Mouse (Mus musculus) erythroblast, embryonic 14.5 days (primary cell): ENCODE data around the gene Adam33. TPM values are rescaled to one million over a fixed set of nuclear protein-coding genes. Genes with fewer than 3 reads are reported as not detected.

Experiments
- H3K27me3 ChIP-seq: 2 replicates; pipeline ENCODE4 v1.6.1; 2012; ENCODE audit warnings: inconsistent platforms; ENCODE audit not compliant: control insufficient read depth
- H3K36me3 ChIP-seq: 2 replicates; pipeline ENCODE4 v1.6.1; 2012; ENCODE audit warnings: mild to moderate bottlenecking, inconsistent platforms; ENCODE audit not compliant: control insufficient read depth
- H3K4me1 ChIP-seq: 2 replicates; pipeline ENCODE4 v1.6.1; 2012; ENCODE audit warnings: inconsistent platforms; ENCODE audit not compliant: control insufficient read depth
- H3K4me3 ChIP-seq: replicated peaks from 2 replicates; pipeline ENCODE3; 2012; ENCODE audit warnings: moderate library complexity, mild to moderate bottlenecking, inconsistent platforms
- H3K9me3 ChIP-seq: 2 replicates; pipeline ENCODE4 v1.6.1; 2012; ENCODE audit warnings: low read length, inconsistent platforms, mixed read lengths; ENCODE audit not compliant: control insufficient read depth
- GATA1 ChIP-seq: IDR thresholded peaks from 2 replicates; pipeline ENCODE4 v1.6.1; 2012; ENCODE audit warnings: low read length, inconsistent platforms, mixed read lengths
- TAL1 ChIP-seq: IDR thresholded peaks from 3 replicates; pipeline ENCODE4 v1.6.1; 2012; ENCODE audit warnings: low read length, inconsistent platforms, mixed read lengths
- polyA plus RNA-seq: library from polyadenylated mRNA; stranded (reverse); fragments of >175 nt; gene quantifications from 2 replicates; pipeline ENCODE4 v1.2.3, GENCODE M21; 2012

Gene Adam33
- polyA plus RNA-seq, 1 experiment, result 0.04 TPM

GRCm38 (mm10) chr2:131060784-131061183 is 2.8 kb downstream of the Adam33 start:
- H3K4me3 ChIP-seq, result no peak overlapping the region
- H3K36me3 ChIP-seq, result no peaks in the 10 kb centered on the region
- H3K9me3 ChIP-seq, result no peaks in the 10 kb centered on the region
- no peak for TF ChIP-seq GATA1
- no peak for TF ChIP-seq TAL1
- peaks cover 80% of the 10 kb centered on the region for H3K27me3 ChIP-seq
- peaks cover 10% of the 10 kb centered on the region for H3K4me1 ChIP-seq

DNA sequence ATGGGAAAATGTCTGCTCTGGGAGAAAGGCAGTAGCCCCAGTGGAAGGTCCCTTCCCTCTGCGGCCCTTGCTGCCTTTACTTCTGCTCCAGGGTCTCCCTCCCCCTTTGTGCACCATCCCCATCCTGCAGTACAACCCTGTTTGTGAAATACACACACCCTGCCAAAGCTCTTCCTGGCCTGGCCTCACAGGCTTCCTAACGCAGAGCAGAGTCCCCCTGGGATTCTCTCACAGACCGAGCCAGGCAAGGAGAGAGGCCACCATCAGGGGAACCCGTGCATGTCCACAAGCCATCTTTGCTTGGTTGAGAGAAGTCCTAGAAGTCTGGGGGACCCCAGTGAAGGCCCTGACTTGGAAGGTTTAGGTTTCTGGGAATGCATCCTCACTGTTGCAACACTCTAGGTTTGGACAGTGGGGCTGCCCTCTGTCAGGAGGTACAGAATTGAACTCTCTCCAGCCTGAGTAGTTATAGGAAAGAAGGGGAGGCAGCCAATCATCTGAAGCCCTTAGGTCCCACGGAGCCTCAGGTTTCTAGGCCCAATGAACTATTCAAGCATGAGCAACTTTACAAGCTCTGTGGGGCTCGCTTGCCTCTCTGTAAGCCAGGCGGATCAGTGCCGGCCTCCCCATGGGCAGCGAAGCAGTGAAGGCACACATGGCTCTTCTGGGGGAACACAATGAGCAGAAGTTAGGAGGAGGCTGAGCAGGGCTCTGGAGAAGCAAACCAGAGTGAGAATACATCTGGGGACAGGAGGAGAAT is 3.7 kb downstream of the Adam33 start:
- Histone ChIP-seq H3K36me3 (no peaks in the 10 kb centered on the region), H3K4me1 (peaks cover 18% of the 10 kb centered on the region), H3K4me3 (no peak overlapping the region), H3K9me3 (no peaks in the 10 kb centered on the region; the same call in 1 of the 2 replicates), H3K27me3 (peaks cover 82% of the 10 kb centered on the region)
- TF ChIP-seq TAL1 (no peak), GATA1 (no peak)

- no peaks in the 10 kb centered on the region; the same call in 1 of the 2 replicates for H3K9me3 ChIP-seq
- peaks cover 24% of the 10 kb centered on the region for H3K4me1 ChIP-seq
- no peak for TF ChIP-seq TAL1
- TF ChIP-seq GATA1, result no peak
- H3K4me3 ChIP-seq, result no peak overlapping the region
- H3K27me3 ChIP-seq, result peaks cover 82% of the 10 kb centered on the region
- H3K36me3 ChIP-seq, result no peaks in the 10 kb centered on the region
Observed at GRCm38 (mm10) chr2:131059377-131059776, 4.2 kb downstream of the Adam33 start.

DNA sequence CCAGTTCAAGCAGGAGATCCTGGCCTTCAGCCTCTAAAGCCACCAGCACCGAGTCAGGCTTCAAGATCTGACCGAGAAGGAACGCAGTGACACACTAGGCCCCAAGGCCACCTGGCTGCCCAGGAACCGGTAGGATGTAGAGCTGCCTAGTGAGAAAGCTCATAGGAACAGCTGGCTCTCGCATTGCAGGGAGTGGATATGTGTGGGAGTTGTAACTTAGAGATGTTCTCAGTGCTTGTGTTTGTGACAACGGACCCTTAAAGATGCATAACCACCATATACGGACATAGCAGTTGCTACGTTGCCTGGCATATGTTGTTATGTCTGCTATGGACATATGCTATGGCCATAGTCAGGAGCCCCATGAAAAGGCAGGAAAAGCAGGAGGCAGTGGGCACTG is 4.9 kb downstream of the Adam33 start:
- Histone ChIP-seq H3K36me3 (no peaks in the 10 kb centered on the region), H3K9me3 (peaks cover 3% of the 10 kb centered on the region; the same call in 1 of the 2 replicates), H3K4me3 (no peak overlapping the region), H3K27me3 (peaks cover 82% of the 10 kb centered on the region), H3K4me1 (peaks cover 31% of the 10 kb centered on the region)
- TF ChIP-seq GATA1 (no peak), TAL1 (no peak)

GRCm38 (mm10) chr2:131056191-131056590 is 7.4 kb downstream of the Adam33 start:
- H3K4me1 ChIP-seq, result peaks cover 51% of the 10 kb centered on the region
- H3K4me3 ChIP-seq, result no peak overlapping the region
- H3K9me3 ChIP-seq, result peaks cover 3% of the 10 kb centered on the region; the same call in 1 of the 2 replicates
- TF ChIP-seq GATA1, result no peak
- no peak for TF ChIP-seq TAL1
- no peaks in the 10 kb centered on the region for H3K36me3 ChIP-seq
- peaks cover 82% of the 10 kb centered on the region for H3K27me3 ChIP-seq

DNA sequence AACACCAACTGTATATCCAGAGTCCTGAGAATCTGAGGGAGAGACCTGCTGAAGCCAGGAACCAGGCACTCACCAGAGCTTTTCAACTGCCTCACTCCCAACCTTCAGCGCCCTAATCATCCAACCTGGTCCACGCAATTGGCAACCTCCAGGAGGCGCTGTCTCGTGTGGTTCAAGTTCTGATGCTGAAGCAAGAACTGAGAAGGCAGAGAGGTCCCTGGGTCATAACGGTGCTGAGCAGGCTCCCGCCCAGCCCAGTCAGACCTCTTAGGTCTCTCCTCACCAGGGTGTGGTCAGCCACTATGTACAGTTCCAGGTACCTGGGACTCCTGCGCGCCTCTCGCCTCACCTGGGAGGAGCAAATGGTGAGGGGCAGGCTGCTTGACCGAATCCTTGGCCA is 8.0 kb downstream of the Adam33 start:
- Histone ChIP-seq H3K4me3 (no peak overlapping the region), H3K36me3 (no peaks in the 10 kb centered on the region), H3K27me3 (peaks cover 82% of the 10 kb centered on the region), H3K9me3 (peaks cover 3% of the 10 kb centered on the region; the same call in 1 of the 2 replicates), H3K4me1 (peaks cover 51% of the 10 kb centered on the region)
- no peak for TF ChIP-seq GATA1
- TF ChIP-seq TAL1, result no peak

DNA sequence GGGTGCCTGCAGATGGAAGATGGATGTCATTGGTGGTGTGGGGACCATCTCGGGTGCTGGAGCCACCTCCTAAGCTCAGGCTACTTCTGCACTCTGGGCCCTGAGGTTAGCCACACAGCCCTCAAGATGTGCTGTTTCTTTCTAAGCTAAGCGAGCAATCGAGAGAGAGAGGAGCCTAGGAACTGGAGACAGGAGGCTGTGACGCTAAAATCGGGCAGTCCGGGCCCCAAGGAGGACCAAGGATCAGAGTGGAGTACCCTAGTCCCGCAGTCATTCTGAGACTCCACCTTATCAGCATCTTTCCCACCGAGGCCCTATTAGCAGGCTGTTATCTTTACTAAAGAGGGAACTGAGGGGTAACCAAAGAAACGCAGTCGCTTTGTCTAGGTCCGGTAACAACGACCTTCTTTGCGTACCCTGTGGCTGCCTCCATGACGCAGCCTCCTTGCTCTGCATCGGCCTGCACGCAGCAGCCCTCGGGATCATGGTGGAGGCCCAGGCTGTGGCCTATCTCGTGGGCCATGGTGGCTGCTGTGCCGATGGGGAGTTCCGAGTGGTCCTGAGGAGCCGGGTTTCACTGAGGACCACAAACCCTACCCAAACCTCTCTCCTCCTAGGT is 8.9 kb downstream of the Adam33 start:
- no peak for TF ChIP-seq GATA1
- no peak for TF ChIP-seq TAL1
- H3K4me3 ChIP-seq, result no peak overlapping the region
- H3K9me3 ChIP-seq, result peaks cover 3% of the 10 kb centered on the region; the same call in 1 of the 2 replicates
- H3K27me3 ChIP-seq, result peaks cover 84% of the 10 kb centered on the region
- peaks cover 51% of the 10 kb centered on the region for H3K4me1 ChIP-seq
- H3K36me3 ChIP-seq, result no peaks in the 10 kb centered on the region

DNA sequence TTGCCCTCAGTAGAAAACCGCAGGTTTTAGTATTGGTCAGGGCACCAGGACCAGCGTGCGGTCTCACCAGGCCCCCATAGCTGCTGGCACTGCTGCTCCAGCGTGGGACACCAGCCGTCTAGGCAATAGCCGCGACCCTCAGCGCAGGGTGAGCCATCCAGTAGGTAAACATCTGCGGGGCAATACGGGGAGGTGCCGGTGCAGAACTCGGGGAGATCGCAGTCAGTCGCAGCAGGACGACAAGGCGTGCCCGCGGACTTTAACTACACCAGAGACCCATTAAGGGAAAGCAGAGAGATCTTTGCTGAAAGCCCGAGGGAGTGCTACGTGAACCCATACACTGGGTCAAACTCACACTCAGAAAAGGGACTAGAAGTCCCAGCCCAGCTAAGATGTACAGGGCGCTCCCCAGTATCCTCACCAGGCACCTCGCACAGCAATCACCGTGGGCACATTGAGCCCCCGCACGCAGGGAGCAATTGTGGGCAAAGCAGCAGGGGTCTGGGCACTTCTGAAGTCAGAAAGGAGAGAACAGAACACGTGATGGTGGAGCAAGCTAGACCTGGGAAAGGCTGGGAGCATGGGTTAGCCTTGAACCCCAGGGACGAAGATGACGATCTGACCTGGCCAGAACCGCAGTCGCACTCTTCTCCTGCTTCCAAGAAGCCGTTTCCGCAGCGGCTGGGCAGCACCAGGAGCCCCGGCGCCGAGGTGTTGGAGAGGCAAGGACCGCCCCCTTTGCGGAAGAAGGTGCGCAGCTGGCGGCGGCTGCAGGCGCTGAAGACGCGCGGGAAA is 9.6 kb downstream of the Adam33 start:
- Histone ChIP-seq H3K27me3 (peaks cover 82% of the 10 kb centered on the region), H3K4me1 (peaks cover 51% of the 10 kb centered on the region)

More for the DNA sequence above, 9.6 kb downstream of the Adam33 start:
- H3K9me3 ChIP-seq, result peaks cover 3% of the 10 kb centered on the region; the same call in 1 of the 2 replicates
- TF ChIP-seq GATA1, result no peak
- TF ChIP-seq TAL1, result no peak
- no peak overlapping the region for H3K4me3 ChIP-seq
- no peaks in the 10 kb centered on the region for H3K36me3 ChIP-seq
